8 mouse cellular contexts compared by ENCODE assay signal in the genomic region with DNA sequence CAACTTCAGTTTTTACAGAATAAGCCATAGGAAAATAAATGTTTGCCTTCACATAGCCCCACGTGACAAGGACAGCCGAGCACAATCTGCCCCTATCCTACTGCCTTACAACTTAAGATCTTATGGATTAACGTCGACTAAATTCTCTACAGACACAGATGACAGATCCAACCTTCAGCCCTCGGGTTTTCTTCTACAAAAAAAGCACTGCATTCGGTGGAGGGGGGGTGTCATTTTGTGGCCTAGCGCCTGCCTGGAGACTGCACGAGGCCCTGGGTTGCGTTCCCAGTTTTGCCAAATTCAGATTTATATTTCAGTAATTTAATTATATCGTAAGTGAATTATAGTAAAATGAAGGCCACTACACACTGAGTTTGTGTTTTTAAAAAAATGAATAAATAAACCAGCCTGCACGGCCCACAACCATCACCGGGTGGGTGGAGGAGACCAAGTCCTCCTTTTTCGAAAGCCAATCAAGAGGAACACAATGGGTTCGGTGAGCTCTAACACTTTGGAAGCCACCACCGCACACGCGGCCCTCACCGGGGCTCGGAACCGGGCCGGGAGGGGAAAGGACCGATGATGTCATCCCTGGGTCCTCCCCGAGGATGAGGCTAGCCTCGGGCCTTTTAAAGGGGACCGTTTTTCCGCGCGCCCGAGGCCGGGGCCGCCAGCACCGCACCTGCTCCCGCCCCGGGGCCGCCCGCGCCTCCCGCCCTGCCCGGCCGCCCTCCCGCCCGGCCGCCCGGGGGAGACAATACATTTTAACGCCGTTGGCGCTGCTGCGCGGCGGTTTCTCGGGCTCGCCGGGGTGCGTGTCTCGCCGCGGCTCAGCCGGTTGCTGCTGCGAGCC. TPM values are rescaled to one million over a fixed set of nuclear protein-coding genes. Genes with fewer than 3 reads are reported as not detected.
A peak's percentile ranks its signal among the peaks of the same experiment; 100 is the strongest.
DNase-seq lines count a peak whose midpoint lies in the region; ATAC-seq lines count a peak whose summit lies in the region.

No protein-coding gene starts in this region.

- H3K4me2 ChIP-seq in embryonic facial prominence, embryonic 13.5 days, result peak overlapping the region; percentile 69
- peak overlapping the region; percentile 65 for H3K4me2 ChIP-seq in limb, embryonic 12.5 days
- peak overlapping the region; percentile 77 for H3K4me2 ChIP-seq in midbrain, embryonic 12.5 days (replicated peaks)

- peak overlapping the region; percentile 76 for H3K4me3 ChIP-seq in embryonic facial prominence, embryonic 13.5 days
- H3K4me3 ChIP-seq in limb, embryonic 12.5 days (replicated peaks), result peak overlapping the region; percentile 85
- H3K4me3 ChIP-seq in midbrain, embryonic 12.5 days, result peak overlapping the region; percentile 79

- under 1% methylated on average over 39 of the region's 59 CpGs for WGBS in embryonic facial prominence, embryonic 13.5 days
- WGBS in limb, embryonic 12.5 days, result under 1% methylated on average over 54 of the region's 59 CpGs
- under 1% methylated on average over 54 of the region's 59 CpGs for WGBS in midbrain, embryonic 12.5 days

- peak overlapping the region; percentile 97 for H3K9ac ChIP-seq in embryonic facial prominence, embryonic 13.5 days
- peak overlapping the region; percentile 99 for H3K9ac ChIP-seq in limb, embryonic 12.5 days (replicated peaks)
- peak overlapping the region; percentile 96 for H3K9ac ChIP-seq in midbrain, embryonic 12.5 days (replicated peaks)

- ATAC-seq in embryonic facial prominence, embryonic 13.5 days (ENCODE audit: insufficient number of reproducible peaks, insufficient read depth, low FRiP score, low TSS enrichment, low read depth), result peak; percentile 56
- ATAC-seq in limb, embryonic 12.5 days (ENCODE audit: insufficient number of reproducible peaks, insufficient read depth, low FRiP score, low TSS enrichment, low read depth), result peak; percentile 61; the same call in 1 of the 2 replicates
- peak; percentile 77 for ATAC-seq in midbrain, embryonic 12.5 days (ENCODE audit: low FRiP score, low read depth)

- peak; percentile 68 for DNase-seq in 3134 (ENCODE audit: extremely low read depth, insufficient read length, low spot score)
- peak; percentile 61 to 76 for DNase-seq in adrenal gland, postnatal 36 days
- DNase-seq in heart, adult 9 months (ENCODE audit: low spot score in 2 of 2), result peak; percentile 52 to 54
- peak; percentile 14 to 37 for DNase-seq in kidney, adult 8-10 months
- peak; percentile 55 for DNase-seq in right cerebral cortex, postnatal 4 days

- no peaks in the 10 kb centered on the region for H3K9me3 ChIP-seq in embryonic facial prominence, embryonic 13.5 days
- H3K9me3 ChIP-seq in limb, embryonic 12.5 days, result no peaks in the 10 kb centered on the region
- no peaks in the 10 kb centered on the region for H3K9me3 ChIP-seq in midbrain, embryonic 12.5 days

- H3K36me3 ChIP-seq in embryonic facial prominence, embryonic 13.5 days, result no peaks in the 10 kb centered on the region
- no peaks in the 10 kb centered on the region for H3K36me3 ChIP-seq in limb, embryonic 12.5 days
- H3K36me3 ChIP-seq in midbrain, embryonic 12.5 days, result no peaks in the 10 kb centered on the region

- H3K27me3 ChIP-seq in embryonic facial prominence, embryonic 13.5 days, result no peaks in the 10 kb centered on the region
- H3K27me3 ChIP-seq in limb, embryonic 12.5 days, result no peaks in the 10 kb centered on the region
- 0 out of 2 replicates have a peak, but pooled peaks cover 4% of the 10 kb centered on the region for H3K27me3 ChIP-seq in midbrain, embryonic 12.5 days

- H3K27ac ChIP-seq in embryonic facial prominence, embryonic 13.5 days, result peak overlapping the region; percentile 91
- peak overlapping the region; percentile 89 for H3K27ac ChIP-seq in limb, embryonic 12.5 days
- H3K27ac ChIP-seq in midbrain, embryonic 12.5 days (replicated peaks), result peak overlapping the region; percentile 97

- H3K4me1 ChIP-seq in embryonic facial prominence, embryonic 13.5 days, result peaks cover 15% of the 10 kb centered on the region
- peaks cover 17% of the 10 kb centered on the region for H3K4me1 ChIP-seq in limb, embryonic 12.5 days (replicated peaks)
- peaks cover 25% of the 10 kb centered on the region for H3K4me1 ChIP-seq in midbrain, embryonic 12.5 days

RNA-seq across cellular contexts. Expression of a gene that starts 0.6 kb away (rescaled TPM):
- total RNA-seq in adrenal gland, postnatal 36 days (2021), result 10 to 100 TPM; 22.6 to 35.1 TPM
- polyA plus RNA-seq in embryonic facial prominence, embryonic 13.5 days (2015; fragmentation: Nextera tagmentation; extraction: Ambion mirVana), result 108 and 121 TPM in 2 replicates
- 133 and 135 TPM in 2 replicates for polyA plus RNA-seq in limb, embryonic 12.5 days (2016; fragmentation: Nextera tagmentation; extraction: Ambion mirVana)
- 251 and 275 TPM in 2 replicates for polyA plus RNA-seq in midbrain, embryonic 12.5 days (2016; fragmentation: Nextera tagmentation; extraction: Ambion mirVana)

RNA-seq across cellular contexts. Expression of a gene that starts 13.6 kb away (rescaled TPM):
- not detected for total RNA-seq in adrenal gland, postnatal 36 days (2021)
- not detected in 2 replicates for polyA plus RNA-seq in embryonic facial prominence, embryonic 13.5 days (2015; fragmentation: Nextera tagmentation; extraction: Ambion mirVana)
- polyA plus RNA-seq in limb, embryonic 12.5 days (2016; fragmentation: Nextera tagmentation; extraction: Ambion mirVana), result not detected in 2 replicates
- polyA plus RNA-seq in midbrain, embryonic 12.5 days (2016; fragmentation: Nextera tagmentation; extraction: Ambion mirVana), result 0.41 TPM in 1 of 2 replicates, not detected in the other

RNA-seq across cellular contexts. Expression of a gene that starts 29.5 kb away (rescaled TPM):
- not detected for total RNA-seq in adrenal gland, postnatal 36 days (2021)
- 0.07 TPM in 1 of 2 replicates, not detected in the other for polyA plus RNA-seq in embryonic facial prominence, embryonic 13.5 days (2015; fragmentation: Nextera tagmentation; extraction: Ambion mirVana)
- polyA plus RNA-seq in limb, embryonic 12.5 days (2016; fragmentation: Nextera tagmentation; extraction: Ambion mirVana), result not detected in 2 replicates
- polyA plus RNA-seq in midbrain, embryonic 12.5 days (2016; fragmentation: Nextera tagmentation; extraction: Ambion mirVana), result not detected in 2 replicates

RNA-seq across cellular contexts. Expression of a gene that starts 54.9 kb away (rescaled TPM):
- not detected for total RNA-seq in adrenal gland, postnatal 36 days (2021)
- polyA plus RNA-seq in embryonic facial prominence, embryonic 13.5 days (2015; fragmentation: Nextera tagmentation; extraction: Ambion mirVana), result 4.8 and 8.6 TPM in 2 replicates
- polyA plus RNA-seq in limb, embryonic 12.5 days (2016; fragmentation: Nextera tagmentation; extraction: Ambion mirVana), result 2.8 and 3.4 TPM in 2 replicates
- polyA plus RNA-seq in midbrain, embryonic 12.5 days (2016; fragmentation: Nextera tagmentation; extraction: Ambion mirVana), result 4.0 and 5.1 TPM in 2 replicates

Comparison
In these comparisons a context has a peak if more than half of its experiments do, and no peak if none do; other contexts are left out.
1. Peak in every context shown above with its lines: DNase-seq, ATAC-seq, H3K4me3 ChIP-seq and H3K27ac ChIP-seq.